Mouse (Mus musculus) lung, embryonic 15.5 days (tissue): Measurements from ENCODE around the gene Rngtt. TPM values are rescaled to one million over a fixed set of nuclear protein-coding genes. Genes with fewer than 3 reads are reported as not detected.

ENCODE experiments used
- ATAC-seq: fragments of 200-750 bp; cut with Nextera tagmentation; 2 replicates; pipeline ENCODE4 v1.8.0; 2017; ENCODE audit warnings: moderate number of reproducible peaks, borderline replicate concordance; ENCODE audit not compliant: low FRiP score, low TSS enrichment; ENCODE audit errors: extremely low read depth
- H3K27ac ChIP-seq: fragments of 300-500 bp; sonication (generic); 2 replicates; pipeline ENCODE4 v1.5.1; 2015; ENCODE audit warnings: moderate library complexity, mild to moderate bottlenecking, inconsistent platforms
- H3K27me3 ChIP-seq: fragments of 300-500 bp; sonication (generic); 2 replicates; pipeline ENCODE4 v1.6.1; 2015; ENCODE audit warnings: inconsistent platforms
- H3K36me3 ChIP-seq: fragments of 300-500 bp; sonication (generic); 2 replicates; pipeline ENCODE4 v1.6.1; 2015; ENCODE audit warnings: inconsistent platforms
- H3K4me1 ChIP-seq: fragments of 300-500 bp; sonication (generic); 2 replicates; pipeline ENCODE4 v1.6.1; 2015; ENCODE audit warnings: inconsistent platforms
- H3K4me2 ChIP-seq: fragments of 300-500 bp; sonication (generic); 2 replicates; pipeline ENCODE4 v1.6.1; 2015; ENCODE audit warnings: inconsistent platforms, mild to moderate bottlenecking, moderate library complexity
- H3K4me3 ChIP-seq: fragments of 300-500 bp; sonication (generic); 2 replicates; pipeline ENCODE4 v1.5.1; 2015; ENCODE audit warnings: mild to moderate bottlenecking, inconsistent platforms
- H3K9ac ChIP-seq: fragments of 300-500 bp; sonication (generic); 2 replicates; pipeline ENCODE4 v1.6.1; 2015; ENCODE audit warnings: inconsistent platforms
- H3K9me3 ChIP-seq: fragments of 300-500 bp; sonication (generic); 2 replicates; pipeline ENCODE4 v1.6.1; 2016; ENCODE audit warnings: inconsistent platforms
- WGBS: fragments of 180-500 bp; shearing (Covaris S2); methylation state at CpG from one replicate; pipeline ENCODE4 v1.1.7; 2015; 5-methylcytosine and 5-hydroxymethylcytosine counted together
- polyA plus RNA-seq: library from polyadenylated mRNA; unstranded; fragments of >200 nt; fragmentation: Nextera tagmentation; extraction: Ambion mirVana; gene quantifications from 2 replicates; pipeline ENCODE4 v1.2.1, GENCODE M21; 2015

The Rngtt gene
- polyA plus RNA-seq, 1 experiment from 2014 or later: 25.4 TPM

- no peak overlapping the region for H3K27ac ChIP-seq
- H3K4me2 ChIP-seq: no peak overlapping the region
- H3K4me3 ChIP-seq: no peak overlapping the region
- ATAC-seq: no peak
- H3K27me3 ChIP-seq: no peaks in the 10 kb centered on the region
- H3K4me1 ChIP-seq: no peaks in the 10 kb centered on the region
- H3K36me3 ChIP-seq: peaks cover 30% of the 10 kb centered on the region
- 95% methylated on average over 1 of the region's 1 CpGs for WGBS
- H3K9me3 ChIP-seq: no peaks in the 10 kb centered on the region
- no peak overlapping the region for H3K9ac ChIP-seq
Measured at GRCm38 (mm10) chr4:33332956-33333455, 22.9 kb downstream of the Rngtt start.

DNA sequence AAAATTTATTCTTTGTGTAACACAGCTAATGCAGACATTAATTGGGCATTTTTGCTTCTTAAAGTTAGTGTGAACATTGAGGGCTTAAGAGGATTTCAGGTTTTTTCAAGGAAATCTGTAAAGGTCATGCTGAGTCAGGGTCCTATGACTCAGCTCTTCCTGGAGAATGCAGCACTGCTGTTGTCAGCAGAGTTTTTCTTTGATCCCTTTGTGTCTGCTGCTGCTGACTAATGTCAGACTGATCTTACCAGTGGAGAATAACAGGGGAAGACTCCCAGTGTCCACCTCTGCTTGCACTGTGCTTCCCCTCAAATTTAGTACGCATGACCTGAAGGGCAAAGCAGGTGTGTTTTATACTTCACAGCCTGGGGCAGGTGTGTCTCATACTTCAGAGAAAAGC is 27.9 kb downstream of the Rngtt start:
- Histone ChIP-seq H3K9ac (no peak overlapping the region), H3K27me3 (no peaks in the 10 kb centered on the region), H3K4me1 (no peaks in the 10 kb centered on the region), H3K27ac (no peak overlapping the region), H3K36me3 (peaks cover 33% of the 10 kb centered on the region), H3K4me2 (no peak overlapping the region), H3K4me3 (no peak overlapping the region), H3K9me3 (no peaks in the 10 kb centered on the region)
- no peak for ATAC-seq
- 84% methylated on average over 1 of the region's 1 CpGs for WGBS

DNA sequence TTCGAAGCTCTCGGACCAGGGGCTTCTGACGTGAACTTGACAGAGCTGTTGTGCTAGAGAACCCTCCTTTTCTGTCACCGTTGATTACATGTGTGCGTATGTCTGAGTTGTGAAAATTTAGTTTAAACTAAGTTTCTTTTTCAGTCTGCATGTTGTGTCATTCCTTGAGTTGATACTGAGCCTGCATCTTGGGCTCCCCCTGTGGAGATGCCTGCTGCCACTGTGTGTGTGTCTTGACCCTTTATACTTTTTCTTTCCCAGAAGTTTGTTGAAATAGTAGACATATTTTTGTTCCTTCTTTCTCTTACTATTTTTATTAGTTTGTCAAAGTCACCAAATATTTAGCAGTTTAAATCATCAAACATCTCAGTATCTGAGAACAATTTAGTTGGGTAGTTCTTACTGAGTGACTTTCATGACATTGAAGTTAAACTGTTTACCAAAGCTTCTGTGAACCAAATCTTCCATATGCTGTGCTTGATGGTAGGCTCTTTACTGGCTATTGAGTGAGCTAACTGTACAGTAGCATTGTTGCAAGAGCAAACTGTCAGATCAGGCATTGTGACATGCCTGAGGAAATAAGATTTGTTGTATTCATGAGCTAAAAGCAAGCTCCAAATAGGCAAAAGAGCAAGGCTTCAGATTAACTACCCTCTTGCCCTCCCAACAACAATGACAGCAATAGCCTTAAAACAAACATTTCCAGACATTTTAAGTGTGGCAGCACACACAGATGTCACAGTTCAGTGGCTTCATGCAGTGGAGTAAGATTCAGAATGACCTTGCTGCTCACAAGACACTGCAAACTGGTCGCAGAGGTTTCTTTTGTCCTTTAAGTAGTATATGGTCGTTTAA is 33.0 kb downstream of the Rngtt start:
- no peaks in the 10 kb centered on the region for H3K4me1 ChIP-seq
- peaks cover 15% of the 10 kb centered on the region for H3K36me3 ChIP-seq
- peak; percentile 62; the same call in 1 of the 2 replicates for ATAC-seq
- H3K27me3 ChIP-seq: no peaks in the 10 kb centered on the region
- H3K4me3 ChIP-seq: no peak overlapping the region
- no peak overlapping the region for H3K4me2 ChIP-seq
- H3K9ac ChIP-seq: no peak overlapping the region
- WGBS: 64% methylated on average over 7 of the region's 7 CpGs
- peak overlapping the region; percentile 65 for H3K27ac ChIP-seq
- H3K9me3 ChIP-seq: no peaks in the 10 kb centered on the region

GRCm38 (mm10) chr4:33343732-33344057 is 33.6 kb downstream of the Rngtt start:
- Histone ChIP-seq H3K36me3 (peaks cover 13% of the 10 kb centered on the region), H3K4me2 (no peak overlapping the region), H3K27me3 (no peaks in the 10 kb centered on the region), H3K4me3 (no peak overlapping the region), H3K4me1 (no peaks in the 10 kb centered on the region), H3K9ac (no peak overlapping the region), H3K9me3 (no peaks in the 10 kb centered on the region), H3K27ac (peak overlapping the region; percentile 65)
- 64% methylated on average over 6 of the region's 6 CpGs for WGBS
- peak; percentile 46; the same call in 1 of the 2 replicates for ATAC-seq

DNA sequence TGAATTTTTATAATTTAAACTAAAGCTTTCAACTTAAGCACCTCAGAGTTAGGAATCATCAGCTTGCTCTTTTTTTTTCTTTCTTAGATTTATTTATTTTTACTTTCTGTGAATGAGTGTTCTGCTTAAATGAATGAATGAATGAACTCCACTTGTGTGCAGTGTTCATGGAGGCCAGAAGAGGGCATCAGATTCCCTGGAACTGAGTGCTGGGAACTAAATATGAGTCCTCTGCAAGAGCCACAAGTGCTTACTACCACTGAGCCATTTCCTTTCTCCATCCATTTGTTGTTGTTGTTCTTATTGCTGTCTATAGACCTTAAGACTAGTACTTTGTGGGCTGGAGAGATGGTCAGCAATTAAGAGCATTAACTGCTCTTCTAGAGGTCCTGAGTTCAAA is 53.3 kb downstream of the Rngtt start:
- Histone ChIP-seq H3K27ac (no peak overlapping the region), H3K36me3 (peaks cover 11% of the 10 kb centered on the region; the same call in 1 of the 2 replicates), H3K9ac (no peak overlapping the region), H3K9me3 (no peaks in the 10 kb centered on the region), H3K4me3 (no peak overlapping the region), H3K27me3 (no peaks in the 10 kb centered on the region), H3K4me2 (no peak overlapping the region), H3K4me1 (no peaks in the 10 kb centered on the region)
- no peak for ATAC-seq

GRCm38 (mm10) chr4:33374916-33375315 is 64.8 kb downstream of the Rngtt start:
- H3K4me2 ChIP-seq: no peak overlapping the region
- ATAC-seq: no peak
- H3K36me3 ChIP-seq: peaks cover under 1% of the 10 kb centered on the region; the same call in 1 of the 2 replicates
- H3K4me1 ChIP-seq: no peaks in the 10 kb centered on the region
- H3K27ac ChIP-seq: no peak overlapping the region
- 68% methylated on average over 6 of the region's 6 CpGs for WGBS
- no peak overlapping the region for H3K4me3 ChIP-seq
- H3K9ac ChIP-seq: no peak overlapping the region
- H3K27me3 ChIP-seq: no peaks in the 10 kb centered on the region
- H3K9me3 ChIP-seq: no peaks in the 10 kb centered on the region

DNA sequence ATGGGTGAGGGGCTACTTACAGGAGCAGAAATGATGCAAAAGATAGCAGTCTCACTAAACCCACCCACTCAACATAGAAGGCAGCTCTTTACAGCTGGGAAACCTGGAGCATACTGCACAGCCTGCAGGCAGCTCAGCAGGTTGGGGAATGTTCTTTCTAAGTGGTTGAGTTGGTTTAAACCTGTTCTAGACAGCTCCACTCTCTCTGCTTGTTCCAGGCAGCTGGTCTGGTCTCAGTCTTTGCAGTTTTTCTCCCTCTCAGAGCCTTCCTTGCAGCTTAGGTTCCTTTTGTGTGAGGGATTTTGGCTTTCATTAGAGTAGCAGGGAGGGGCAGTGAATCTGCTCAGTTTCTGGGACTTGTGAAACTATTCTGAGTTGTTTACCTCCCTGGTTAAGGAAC is 67.5 kb downstream of the Rngtt start:
- Histone ChIP-seq H3K4me3 (no peak overlapping the region), H3K27me3 (no peaks in the 10 kb centered on the region), H3K9ac (no peak overlapping the region), H3K4me1 (no peaks in the 10 kb centered on the region), H3K27ac (no peak overlapping the region), H3K9me3 (no peaks in the 10 kb centered on the region), H3K36me3 (no peaks in the 10 kb centered on the region), H3K4me2 (no peak overlapping the region)
- no peak for ATAC-seq

- Histone ChIP-seq H3K9me3 (no peaks in the 10 kb centered on the region), H3K4me2 (no peak overlapping the region), H3K9ac (no peak overlapping the region), H3K4me3 (no peak overlapping the region), H3K36me3 (no peaks in the 10 kb centered on the region), H3K27ac (no peak overlapping the region), H3K4me1 (no peaks in the 10 kb centered on the region), H3K27me3 (no peaks in the 10 kb centered on the region)
- 62% methylated on average over 6 of the region's 6 CpGs for WGBS
- no peak for ATAC-seq
Measured at GRCm38 (mm10) chr4:33378894-33379293, 68.8 kb downstream of the Rngtt start.

DNA sequence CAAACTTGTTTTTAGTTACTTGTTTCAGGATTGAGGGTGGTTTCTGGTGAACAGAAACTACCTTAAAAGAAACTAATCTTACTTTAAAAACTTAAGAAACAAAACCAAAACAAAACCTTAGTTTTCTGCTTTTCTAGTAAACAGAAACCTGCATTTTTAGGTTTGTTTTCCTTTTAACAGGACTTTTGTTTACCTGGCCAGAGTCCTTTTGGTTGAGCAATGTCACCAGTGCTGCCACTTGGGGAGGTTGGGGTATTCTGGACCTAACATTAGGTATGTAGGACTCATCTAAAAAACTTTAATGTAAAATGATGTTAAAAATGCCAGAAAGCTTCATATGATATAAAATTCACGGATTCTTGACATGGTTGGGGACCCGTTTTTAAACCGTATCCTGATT is 78.8 kb downstream of the Rngtt start:
- Histone ChIP-seq H3K27me3 (no peaks in the 10 kb centered on the region), H3K4me2 (no peak overlapping the region), H3K4me1 (no peaks in the 10 kb centered on the region), H3K36me3 (no peaks in the 10 kb centered on the region), H3K9ac (no peak overlapping the region), H3K9me3 (no peaks in the 10 kb centered on the region), H3K4me3 (no peak overlapping the region), H3K27ac (no peak overlapping the region)
- ATAC-seq: no peak
- WGBS: 88% methylated on average over 3 of the region's 3 CpGs

- no peak overlapping the region for H3K9ac ChIP-seq
- H3K4me1 ChIP-seq: no peaks in the 10 kb centered on the region
- no peak overlapping the region for H3K4me3 ChIP-seq
- H3K27ac ChIP-seq: no peak overlapping the region
- no peak overlapping the region for H3K4me2 ChIP-seq
- no peak for ATAC-seq
- no peaks in the 10 kb centered on the region for H3K36me3 ChIP-seq
- H3K9me3 ChIP-seq: no peaks in the 10 kb centered on the region
- H3K27me3 ChIP-seq: no peaks in the 10 kb centered on the region
Measured at GRCm38 (mm10) chr4:33390660-33391059, 80.5 kb downstream of the Rngtt start.

DNA sequence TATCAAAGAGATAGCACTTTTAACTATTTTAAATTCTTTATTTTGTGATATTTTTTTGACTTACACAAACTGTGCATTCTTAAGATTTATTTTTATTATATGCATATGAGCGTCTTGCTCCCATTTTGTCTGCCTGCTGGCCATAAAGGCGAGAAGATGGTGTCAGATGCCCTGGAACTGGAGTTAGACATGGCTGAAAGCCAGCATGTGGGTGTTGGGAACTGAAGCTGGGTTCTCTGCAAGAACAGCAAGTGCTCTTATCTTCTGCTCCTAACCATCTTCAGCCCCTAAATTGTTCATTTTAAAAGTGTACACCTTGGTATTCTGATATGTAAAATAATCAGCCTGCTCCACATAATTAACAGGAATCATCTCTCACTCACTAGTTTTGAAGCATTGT is 83.3 kb downstream of the Rngtt start:
- Histone ChIP-seq H3K9me3 (no peaks in the 10 kb centered on the region), H3K4me2 (no peak overlapping the region), H3K27me3 (no peaks in the 10 kb centered on the region), H3K4me1 (no peaks in the 10 kb centered on the region), H3K4me3 (no peak overlapping the region), H3K27ac (no peak overlapping the region), H3K9ac (no peak overlapping the region), H3K36me3 (no peaks in the 10 kb centered on the region)
- 85% methylated on average over 2 of the region's 2 CpGs for WGBS
- no peak for ATAC-seq

DNA sequence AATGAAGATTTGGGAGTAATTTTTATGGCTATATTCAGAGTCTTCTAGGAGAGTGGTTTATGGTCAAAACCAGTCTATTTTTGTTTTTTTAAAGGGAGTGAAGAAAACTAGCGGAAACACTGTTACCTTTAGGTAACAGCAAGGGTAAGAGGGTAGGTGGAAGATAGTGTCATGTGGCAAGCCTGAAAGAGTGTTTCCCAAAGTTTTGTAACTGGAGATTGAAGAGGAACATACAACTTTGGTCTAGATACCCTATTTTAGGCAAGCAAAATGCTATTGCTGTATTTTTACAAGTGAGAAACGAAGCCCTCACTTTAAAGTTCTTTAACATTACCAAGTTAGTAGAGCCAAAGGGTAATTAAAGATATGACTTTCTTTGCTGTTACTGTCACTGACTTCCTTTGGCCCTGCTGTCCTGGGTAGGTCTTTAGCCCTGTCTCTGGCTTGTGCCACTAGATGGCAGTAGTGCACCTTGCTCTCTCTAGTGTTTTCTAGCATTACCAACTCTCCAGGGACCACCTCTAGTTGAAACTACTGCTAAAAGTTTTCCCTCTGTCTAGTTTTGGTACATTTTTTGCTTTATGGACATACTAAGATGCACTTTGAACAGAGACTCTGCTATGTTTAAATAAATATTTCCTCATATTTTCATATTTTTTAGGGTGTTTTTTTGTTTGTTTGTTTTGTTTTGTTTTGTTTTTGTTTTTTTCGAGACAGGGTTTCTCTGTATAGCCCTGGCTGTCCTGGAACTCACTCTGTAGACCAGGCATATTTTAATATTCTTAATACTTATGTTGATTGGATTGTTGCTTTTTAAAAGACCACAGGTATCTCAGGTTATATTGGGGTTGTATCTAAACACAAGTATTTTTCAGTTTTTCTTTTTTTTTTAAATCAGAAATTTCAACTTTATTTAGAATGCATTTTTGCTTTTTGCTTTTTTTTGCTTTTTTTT is 86.4 kb downstream of the Rngtt start:
- ATAC-seq: peak; percentile 69; the same call in 1 of the 2 replicates
- H3K4me1 ChIP-seq: no peaks in the 10 kb centered on the region
- 51% methylated on average over 3 of the region's 3 CpGs for WGBS
- H3K27ac ChIP-seq: no peak overlapping the region
- no peaks in the 10 kb centered on the region for H3K36me3 ChIP-seq
- H3K9me3 ChIP-seq: no peaks in the 10 kb centered on the region
- H3K27me3 ChIP-seq: no peaks in the 10 kb centered on the region
- no peak overlapping the region for H3K4me3 ChIP-seq
- H3K4me2 ChIP-seq: no peak overlapping the region
- no peak overlapping the region for H3K9ac ChIP-seq
